Mouse (Mus musculus): ENCODE data around the gene Otub1. TPM values are rescaled to one million over a fixed set of nuclear protein-coding genes. Genes with fewer than 3 reads are reported as not detected.

Gene Otub1
- total RNA-seq, 2 experiments from 2014 or later: 104 to 105 TPM

- DNase-seq: no peak
Measured at GRCm38 (mm10) chr19:7209907-7210646, 4.0 kb upstream of the Otub1 start.

GRCm38 (mm10) chr19:7205326-7205725 is 790 bp downstream of the Otub1 start:
- DNase-seq: no peak

- no peak for DNase-seq
Measured at GRCm38 (mm10) chr19:7204898-7205297, 1.2 kb downstream of the Otub1 start.

GRCm38 (mm10) chr19:7200427-7200826 is 5.7 kb downstream of the Otub1 start:
- DNase-seq: no peak

- DNase-seq: no peak
Measured at GRCm38 (mm10) chr19:7199089-7199488, 7.0 kb downstream of the Otub1 start.

GRCm38 (mm10) chr19:7197445-7197844 is 8.7 kb downstream of the Otub1 start:
- no peak for DNase-seq

- DNase-seq: peak; percentile 57
Measured at GRCm38 (mm10) chr19:7196741-7197270, 9.3 kb downstream of the Otub1 start.

GRCm38 (mm10) chr19:7195900-7196728 is 10.0 kb downstream of the Otub1 start:
- DNase-seq: peak; percentile 82

GRCm38 (mm10) chr19:7192561-7192967 is 13.6 kb downstream of the Otub1 start:
- no peak for DNase-seq

- DNase-seq: no peak
Measured at GRCm38 (mm10) chr19:7191639-7192038, 14.5 kb downstream of the Otub1 start.

- DNase-seq: no peak
Measured at GRCm38 (mm10) chr19:7190986-7191385, 15.1 kb downstream of the Otub1 start.

GRCm38 (mm10) chr19:7189026-7189425 is 17.1 kb downstream of the Otub1 start:
- DNase-seq: no peak

- DNase-seq: no peak
Measured at GRCm38 (mm10) chr19:7187157-7187556, 19.0 kb downstream of the Otub1 start.

- no peak for DNase-seq
Measured at GRCm38 (mm10) chr19:7185715-7186291, 20.3 kb downstream of the Otub1 start.

GRCm38 (mm10) chr19:7185059-7185458 is 21.1 kb downstream of the Otub1 start:
- no peak for DNase-seq

GRCm38 (mm10) chr19:7183419-7183818 is 22.7 kb downstream of the Otub1 start:
- DNase-seq: no peak

GRCm38 (mm10) chr19:7182273-7182949 is 23.7 kb downstream of the Otub1 start:
- peak; percentile 79 for DNase-seq

GRCm38 (mm10) chr19:7181496-7181895 is 24.6 kb downstream of the Otub1 start:
- no peak for DNase-seq

- DNase-seq: peak; percentile 75
Measured at GRCm38 (mm10) chr19:7180756-7181405, 25.2 kb downstream of the Otub1 start.

GRCm38 (mm10) chr19:7178841-7179452 is 27.2 kb downstream of the Otub1 start:
- peak; percentile 44 for DNase-seq
